Mouse (Mus musculus) intestine, embryonic 15.5 days (tissue): ENCODE results near the gene Sptbn4. TPM values are rescaled to one million over a fixed set of nuclear protein-coding genes. Genes with fewer than 3 reads are reported as not detected.

Source experiments
- ATAC-seq: fragments of 200-750 bp; cut with Nextera tagmentation; 2 replicates; pipeline ENCODE4 v1.8.0; 2017; ENCODE audit warnings: moderate TSS enrichment, moderate library complexity
- H3K27ac ChIP-seq: fragments of 300-500 bp; sonication (generic); 2 replicates; pipeline ENCODE4 v1.5.1; 2015; ENCODE audit warnings: mild to moderate bottlenecking, inconsistent platforms
- H3K27me3 ChIP-seq: fragments of 300-500 bp; sonication (generic); replicated peaks from 2 replicates; pipeline ENCODE4 v1.6.1; 2015; ENCODE audit warnings: inconsistent platforms
- H3K36me3 ChIP-seq: fragments of 300-500 bp; sonication (generic); 2 replicates; pipeline ENCODE4 v1.6.1; 2015; ENCODE audit warnings: inconsistent platforms
- H3K4me1 ChIP-seq: fragments of 300-500 bp; sonication (generic); replicated peaks from 2 replicates; pipeline ENCODE4 v1.6.1; 2015; ENCODE audit warnings: inconsistent platforms
- H3K4me2 ChIP-seq: fragments of 300-500 bp; sonication (generic); replicated peaks from 2 replicates; pipeline ENCODE4 v1.6.1; 2015; ENCODE audit warnings: mild to moderate bottlenecking, inconsistent platforms
- H3K4me3 ChIP-seq: fragments of 300-500 bp; sonication (generic); replicated peaks from 2 replicates; pipeline ENCODE4 v1.5.1; 2015; ENCODE audit warnings: inconsistent platforms
- H3K9ac ChIP-seq: fragments of 300-500 bp; sonication (generic); 2 replicates; pipeline ENCODE4 v1.6.1; 2015; ENCODE audit warnings: inconsistent platforms
- H3K9me3 ChIP-seq: fragments of 300-500 bp; sonication (generic); 2 replicates; pipeline ENCODE4 v1.6.1; 2016; ENCODE audit warnings: inconsistent platforms
- WGBS: fragments of 180-500 bp; shearing (Covaris S2); methylation state at CpG from one replicate; pipeline ENCODE4 v1.1.7; 2015; 5-methylcytosine and 5-hydroxymethylcytosine counted together
- polyA plus RNA-seq: library from polyadenylated mRNA; unstranded; fragments of >200 nt; fragmentation: Nextera tagmentation; extraction: Ambion mirVana; gene quantifications from 2 replicates; pipeline ENCODE4 v1.2.1, GENCODE M21; 2015

Sptbn4 gene
- polyA plus RNA-seq, 1 experiment from 2014 or later: 0.33 TPM

DNA sequence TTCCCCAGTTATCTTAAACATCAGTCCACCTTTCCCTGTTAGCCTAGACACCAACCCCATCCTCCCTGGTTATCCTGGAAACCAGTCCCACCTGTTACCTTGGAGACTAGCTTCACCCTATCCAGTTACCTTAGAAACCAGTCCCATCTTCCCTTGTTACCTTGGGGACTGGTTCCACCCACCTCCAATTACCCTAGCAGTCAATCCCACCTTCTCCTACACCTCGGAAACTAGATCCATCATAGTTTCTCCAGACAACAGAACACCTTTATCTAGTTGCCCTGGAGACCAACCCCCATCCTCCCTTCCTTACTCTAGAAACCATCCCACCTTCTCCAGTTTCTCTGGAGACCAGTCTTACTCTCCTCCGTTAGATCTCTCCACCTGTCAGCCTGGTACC is 30.3 kb downstream of the Sptbn4 start:
- no peak overlapping the region for H3K9ac ChIP-seq
- no peak for ATAC-seq
- WGBS: 72% methylated on average over 2 of the region's 2 CpGs
- no peaks in the 10 kb centered on the region for H3K27me3 ChIP-seq
- H3K9me3 ChIP-seq: no peaks in the 10 kb centered on the region
- no peaks in the 10 kb centered on the region for H3K36me3 ChIP-seq
- H3K4me3 ChIP-seq: no peak overlapping the region
- H3K4me1 ChIP-seq: no peaks in the 10 kb centered on the region
- H3K4me2 ChIP-seq: no peak overlapping the region
- H3K27ac ChIP-seq: no peak overlapping the region

DNA sequence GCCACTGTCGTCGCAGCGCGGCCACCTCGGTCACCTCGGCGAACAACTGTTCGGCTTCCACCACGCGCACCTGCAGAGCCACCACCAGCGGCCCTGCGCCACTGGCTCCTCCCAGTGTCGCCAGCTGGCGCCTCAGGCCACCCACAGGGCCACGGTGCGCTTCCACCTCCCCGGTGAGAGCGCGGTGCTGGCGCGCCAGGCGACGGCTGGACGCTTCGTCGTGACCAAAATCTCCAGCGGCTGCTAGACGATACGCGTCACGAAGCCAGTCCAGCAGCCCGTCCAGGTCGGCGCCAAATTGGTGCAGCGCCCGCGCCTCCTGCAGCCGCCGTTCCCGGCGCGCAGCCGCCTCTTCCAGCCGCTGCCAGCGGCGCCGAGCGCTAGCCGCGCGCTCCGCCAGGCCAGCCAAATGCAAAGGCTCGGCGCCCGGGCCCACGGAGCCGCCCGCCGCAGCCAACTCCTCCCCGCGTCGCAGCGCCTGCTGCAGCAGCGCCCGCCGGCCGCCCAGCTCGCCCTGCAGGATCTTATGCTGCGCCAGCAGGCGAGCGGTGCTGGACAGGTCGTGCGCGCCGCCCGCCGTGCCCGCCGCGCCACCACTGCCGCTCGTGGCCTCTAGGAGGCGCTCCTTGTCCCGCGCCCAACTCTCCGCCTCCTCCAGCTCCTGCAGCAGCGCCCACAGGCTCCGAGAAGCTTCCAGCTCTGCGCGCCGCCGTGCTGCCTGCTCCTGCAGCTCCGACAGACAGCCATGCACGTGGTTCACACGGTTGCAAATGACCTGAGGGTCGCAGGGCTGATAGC is 38.9 kb downstream of the Sptbn4 start:
- ATAC-seq: peak; percentile 85
- peak overlapping the region; percentile 23; the same call in 1 of the 2 replicates for H3K9ac ChIP-seq
- H3K36me3 ChIP-seq: no peaks in the 10 kb centered on the region
- H3K27ac ChIP-seq: no peak overlapping the region
- H3K9me3 ChIP-seq: no peaks in the 10 kb centered on the region
- peaks cover 66% of the 10 kb centered on the region for H3K27me3 ChIP-seq
- under 1% methylated on average over 91 of the region's 96 CpGs for WGBS
- H3K4me1 ChIP-seq: peaks cover 20% of the 10 kb centered on the region
- H3K4me3 ChIP-seq: peak overlapping the region; percentile 46
- peak overlapping the region; percentile 92 for H3K4me2 ChIP-seq

DNA sequence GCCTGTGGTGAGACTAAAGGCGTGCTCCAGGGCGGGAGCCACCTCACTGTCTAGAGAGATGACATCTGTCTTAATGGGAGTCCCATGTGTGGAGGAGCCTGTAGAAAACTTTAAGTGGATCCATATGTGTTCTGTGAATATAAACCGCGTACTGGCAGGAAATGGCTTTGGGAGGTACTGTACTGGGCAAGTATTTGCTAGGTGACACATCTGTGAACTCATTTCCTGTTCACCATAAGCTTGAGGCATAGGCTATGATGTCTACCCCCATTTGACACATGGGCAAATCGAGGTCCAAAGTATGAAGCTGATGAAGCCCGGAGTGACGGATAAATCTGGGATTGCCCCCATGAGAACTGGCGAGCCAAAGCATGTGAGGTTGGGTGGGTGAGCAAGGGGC is 39.7 kb downstream of the Sptbn4 start:
- 50% methylated on average over 8 of the region's 8 CpGs for WGBS
- H3K4me1 ChIP-seq: peaks cover 20% of the 10 kb centered on the region

DNA sequence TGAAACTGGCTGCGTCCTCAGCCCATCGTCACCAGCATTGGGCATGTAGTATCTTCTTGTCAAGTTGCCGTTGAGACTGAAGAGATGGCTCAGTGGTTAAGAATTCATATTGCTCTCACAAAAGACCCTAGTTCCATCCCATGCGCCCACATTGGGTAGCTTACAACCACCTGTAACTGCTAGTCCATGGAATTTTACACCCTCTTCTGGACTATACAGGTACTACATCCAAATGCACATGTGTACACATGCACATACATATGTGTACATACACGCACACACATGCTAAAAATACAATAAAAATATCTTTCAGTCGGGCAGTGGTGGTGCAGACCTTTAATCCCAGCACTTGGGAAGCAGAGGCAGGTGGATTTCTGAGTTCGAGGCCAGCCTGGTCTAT is 41.0 kb downstream of the Sptbn4 start:
- ATAC-seq: no peak
- no peaks in the 10 kb centered on the region for H3K36me3 ChIP-seq
- WGBS: 76% methylated on average over 7 of the region's 7 CpGs
- H3K4me3 ChIP-seq: no peak overlapping the region
- no peak overlapping the region for H3K4me2 ChIP-seq
- peaks cover 20% of the 10 kb centered on the region for H3K4me1 ChIP-seq
- no peak overlapping the region for H3K9ac ChIP-seq
- no peak overlapping the region for H3K27ac ChIP-seq
- H3K9me3 ChIP-seq: no peaks in the 10 kb centered on the region
- H3K27me3 ChIP-seq: peaks cover 82% of the 10 kb centered on the region

More for the DNA sequence above, 39.7 kb downstream of the Sptbn4 start:
- no peaks in the 10 kb centered on the region for H3K9me3 ChIP-seq
- no peaks in the 10 kb centered on the region for H3K36me3 ChIP-seq
- H3K4me3 ChIP-seq: peak overlapping the region; percentile 46; the same call in 1 of the 2 replicates
- ATAC-seq: no peak
- peaks cover 74% of the 10 kb centered on the region for H3K27me3 ChIP-seq
- no peak overlapping the region for H3K9ac ChIP-seq
- H3K27ac ChIP-seq: no peak overlapping the region
- H3K4me2 ChIP-seq: peak overlapping the region; percentile 92

- WGBS: 8% methylated on average over 78 of the region's 81 CpGs
- H3K4me1 ChIP-seq: peaks cover 20% of the 10 kb centered on the region
- peaks cover 77% of the 10 kb centered on the region for H3K27me3 ChIP-seq
- H3K9me3 ChIP-seq: no peaks in the 10 kb centered on the region
- H3K36me3 ChIP-seq: no peaks in the 10 kb centered on the region
- H3K4me3 ChIP-seq: peak overlapping the region; percentile 21
- ATAC-seq: no peak
- H3K9ac ChIP-seq: no peak overlapping the region
- peak overlapping the region; percentile 47 for H3K4me2 ChIP-seq
- no peak overlapping the region for H3K27ac ChIP-seq
Measured at GRCm38 (mm10) chr7:27404203-27404942, 43.1 kb downstream of the Sptbn4 start.

DNA sequence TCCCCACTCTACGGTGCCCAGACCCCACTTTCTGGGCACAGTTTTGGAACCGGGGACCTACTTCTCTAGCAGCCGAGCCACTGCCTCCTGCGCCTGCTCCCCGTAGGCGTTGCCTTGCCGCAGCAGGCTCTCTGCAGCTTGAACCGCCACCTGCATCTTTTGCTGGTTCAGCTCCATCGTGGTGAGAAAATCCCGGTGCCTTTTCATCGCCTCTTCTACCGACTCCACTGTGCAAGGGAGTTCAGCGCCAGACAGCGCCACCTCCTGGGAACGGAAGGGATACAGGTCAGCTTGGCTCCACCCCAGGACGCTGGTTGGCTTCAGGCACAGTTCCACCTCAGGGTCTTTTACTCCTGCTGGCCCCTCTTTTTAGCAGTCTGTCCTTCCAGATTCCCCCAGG is 44.8 kb downstream of the Sptbn4 start:
- Histone ChIP-seq H3K4me2 (no peak overlapping the region), H3K27ac (no peak overlapping the region), H3K4me3 (no peak overlapping the region), H3K9me3 (no peaks in the 10 kb centered on the region), H3K36me3 (no peaks in the 10 kb centered on the region), H3K4me1 (peaks cover 7% of the 10 kb centered on the region; the same call in 1 of the 2 replicates), H3K9ac (no peak overlapping the region), H3K27me3 (peaks cover 69% of the 10 kb centered on the region)
- 10% methylated on average over 16 of the region's 16 CpGs for WGBS
- ATAC-seq: 0 out of 2 replicates have a peak, but pooled peaks have one; percentile 45

DNA sequence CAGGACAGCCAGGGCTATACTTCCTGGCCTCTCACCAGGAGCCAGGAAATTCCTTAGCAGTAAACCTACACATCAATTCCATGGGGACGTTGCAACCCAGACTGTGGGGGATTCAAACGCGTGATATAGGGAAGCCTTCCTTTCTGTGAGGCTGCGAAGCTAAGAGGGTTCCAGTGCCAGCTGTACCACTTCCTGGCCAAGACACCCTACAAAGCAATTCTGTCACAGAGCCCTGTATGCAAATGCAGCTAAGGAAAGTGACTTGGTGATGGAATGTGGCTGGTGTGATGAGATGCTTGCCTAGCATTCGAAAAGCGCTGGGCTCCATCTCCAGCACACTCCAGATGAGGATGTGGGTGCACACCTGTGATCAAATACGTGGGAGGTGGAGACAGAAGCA is 46.9 kb downstream of the Sptbn4 start:
- Histone ChIP-seq H3K9ac (no peak overlapping the region), H3K4me2 (no peak overlapping the region), H3K4me1 (peaks cover 9% of the 10 kb centered on the region; the same call in 1 of the 2 replicates), H3K27me3 (peaks cover 70% of the 10 kb centered on the region), H3K9me3 (no peaks in the 10 kb centered on the region), H3K36me3 (no peaks in the 10 kb centered on the region), H3K4me3 (no peak overlapping the region), H3K27ac (no peak overlapping the region)
- no peak for ATAC-seq
- 70% methylated on average over 7 of the region's 7 CpGs for WGBS

DNA sequence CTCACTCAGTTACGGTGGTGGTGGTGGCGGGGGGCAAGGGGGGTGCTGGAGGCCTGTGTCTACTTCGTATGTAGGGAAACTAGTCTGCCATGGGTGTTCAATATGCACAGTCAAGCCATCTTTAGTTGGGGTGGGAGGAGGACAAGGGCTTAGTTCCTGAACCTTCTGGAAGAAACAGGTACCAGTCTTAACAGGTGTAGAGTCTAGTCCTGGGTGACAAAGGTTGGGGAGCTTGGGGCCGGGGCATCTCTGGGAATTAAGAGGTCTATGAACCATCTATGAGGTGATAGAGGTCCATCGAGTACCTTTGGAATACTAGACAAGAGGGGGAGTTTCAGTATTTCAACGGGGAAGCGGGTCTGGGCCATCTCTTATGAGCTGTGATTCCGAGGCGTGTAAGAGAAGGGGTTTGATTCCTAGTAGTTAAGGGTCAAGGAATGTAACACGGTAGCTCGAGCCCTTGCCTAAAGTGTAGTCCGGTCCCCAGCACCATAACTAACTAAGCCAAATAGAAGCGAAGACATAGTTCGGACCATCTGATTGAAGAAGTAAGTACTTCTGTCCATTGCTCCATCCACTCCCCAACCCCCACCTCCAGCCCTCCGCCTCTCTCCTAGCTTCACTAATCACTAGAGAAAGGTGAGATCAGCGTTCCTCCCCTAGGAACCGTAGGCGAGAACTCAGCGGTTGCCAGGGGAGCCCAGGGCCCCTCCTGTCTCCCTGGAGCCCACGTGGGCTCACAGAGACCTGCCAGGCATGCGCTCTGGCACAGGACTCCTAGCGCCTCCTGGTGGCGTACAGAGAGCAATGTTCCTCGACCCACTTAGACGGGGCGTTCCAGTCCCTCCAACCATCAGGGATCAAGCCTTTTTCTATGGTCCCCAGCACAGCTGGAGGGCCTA is 50.2 kb downstream of the Sptbn4 start:
- no peak overlapping the region for H3K9ac ChIP-seq
- H3K4me3 ChIP-seq: no peak overlapping the region
- WGBS: 16% methylated on average over 26 of the region's 26 CpGs
- 0 out of 2 replicates have a peak overlapping the region, but pooled peaks have one; percentile 22 for H3K4me2 ChIP-seq
- peaks cover 66% of the 10 kb centered on the region for H3K27me3 ChIP-seq
- no peaks in the 10 kb centered on the region for H3K36me3 ChIP-seq
- H3K9me3 ChIP-seq: no peaks in the 10 kb centered on the region
- no peak overlapping the region for H3K27ac ChIP-seq
- 0 out of 2 replicates have a peak, but pooled peaks cover 2% of the 10 kb centered on the region for H3K4me1 ChIP-seq
- peak; percentile 52 for ATAC-seq

DNA sequence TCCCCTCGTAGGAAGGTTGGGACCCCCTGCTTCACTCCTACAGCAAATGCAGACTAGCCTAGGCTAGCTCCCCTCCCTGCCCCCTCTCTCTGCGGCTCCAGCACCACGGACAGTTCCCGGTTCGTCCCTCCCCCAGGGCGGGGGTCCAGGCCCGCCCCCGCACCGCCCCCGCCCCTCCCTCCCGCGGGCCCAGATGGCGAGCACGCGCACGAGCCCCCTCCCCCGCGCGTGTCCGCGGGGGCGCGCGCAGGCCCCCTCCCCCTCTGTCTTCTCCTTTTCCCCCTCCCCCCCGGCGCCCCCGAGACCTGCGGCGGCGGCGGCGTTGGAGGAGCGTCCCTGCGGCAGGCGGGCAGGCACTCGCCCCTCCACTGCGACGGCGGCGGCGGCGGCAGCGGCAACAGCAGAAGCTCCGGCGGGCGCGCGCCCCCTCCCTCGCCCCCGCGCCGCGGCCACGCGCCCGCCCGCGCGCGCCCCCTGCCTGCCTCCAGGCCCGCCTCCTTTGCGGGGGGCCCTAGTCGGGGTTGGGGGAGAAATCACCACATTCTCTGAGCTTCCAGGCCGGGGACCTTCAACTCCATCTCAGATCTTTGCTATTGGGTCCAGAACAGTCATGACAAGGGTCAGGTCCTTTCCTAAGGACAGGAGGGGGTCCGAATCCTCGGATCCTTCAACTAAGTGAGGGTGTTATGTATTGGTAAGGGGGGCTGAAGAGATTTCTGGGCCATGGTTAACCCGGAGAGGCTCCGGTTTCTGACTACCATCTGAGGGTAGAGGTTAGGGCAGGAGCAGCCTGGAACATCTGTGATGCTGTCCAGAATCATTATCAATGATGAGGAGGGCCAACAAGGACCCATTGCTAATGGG is 51.1 kb downstream of the Sptbn4 start:
- ATAC-seq: peak; percentile 50
- peak overlapping the region; percentile 28 for H3K9ac ChIP-seq
- no peak overlapping the region for H3K27ac ChIP-seq
- peaks cover 69% of the 10 kb centered on the region for H3K27me3 ChIP-seq
- 0 out of 2 replicates have a peak, but pooled peaks cover 2% of the 10 kb centered on the region for H3K4me1 ChIP-seq
- peak overlapping the region; percentile 86 for H3K4me2 ChIP-seq
- H3K9me3 ChIP-seq: no peaks in the 10 kb centered on the region
- H3K36me3 ChIP-seq: no peaks in the 10 kb centered on the region
- H3K4me3 ChIP-seq: peak overlapping the region; percentile 49
- 2% methylated on average over 53 of the region's 68 CpGs for WGBS

- no peak overlapping the region for H3K27ac ChIP-seq
- H3K9me3 ChIP-seq: no peaks in the 10 kb centered on the region
- no peaks in the 10 kb centered on the region for H3K36me3 ChIP-seq
- ATAC-seq: peak; percentile 31; the same call in 1 of the 2 replicates
- peak overlapping the region; percentile 49 for H3K4me3 ChIP-seq
- peaks cover 73% of the 10 kb centered on the region for H3K27me3 ChIP-seq
- peak overlapping the region; percentile 86 for H3K4me2 ChIP-seq
- H3K9ac ChIP-seq: no peak overlapping the region
- H3K4me1 ChIP-seq: 0 out of 2 replicates have a peak, but pooled peaks cover 2% of the 10 kb centered on the region
- WGBS: 1% methylated on average over 22 of the region's 22 CpGs
Measured at GRCm38 (mm10) chr7:27395521-27396183, 51.8 kb downstream of the Sptbn4 start.
